Mouse (Mus musculus): ENCODE results near the gene Pgrmc2. TPM values are rescaled to one million over a fixed set of nuclear protein-coding genes. Genes with fewer than 3 reads are reported as not detected.

The Pgrmc2 gene
- polyA plus RNA-seq (2012; ENCODE audit: low replicate concordance), result 18.1 and 27.0 TPM in 2 replicates

GRCm38 (mm10) chr3:41082885-41083789, at the start of gene Pgrmc2:
Gene Pgrmc2, minus strand, starts transcription at chr3:41083046.

Other genes starting within 250 kb of the Pgrmc2 start
- gene Mfsd8, start 236.2 kb downstream of the Pgrmc2 start, polyA plus RNA-seq (2012; ENCODE audit: low replicate concordance), result 0.82 and 1.5 TPM in 2 replicates
- gene Abhd18, start 236.1 kb downstream of the Pgrmc2 start, polyA plus RNA-seq (2012; ENCODE audit: low replicate concordance), result 0.12 and 0.68 TPM in 2 replicates
- not detected in 2 replicates for gene 1700034I23Rik, start 180.5 kb downstream of the Pgrmc2 start, polyA plus RNA-seq (2012; ENCODE audit: low replicate concordance)
- gene Larp1b, start 133.2 kb downstream of the Pgrmc2 start, polyA plus RNA-seq (2012; ENCODE audit: low replicate concordance), result 27.0 and 50.4 TPM in 2 replicates